ENCODE assay signal across 13 mouse cellular contexts in genomic region chr2:12325868-12326267, GRCm38 (mm10). TPM values are rescaled to one million over a fixed set of nuclear protein-coding genes. Genes with fewer than 3 reads are reported as not detected.
A peak's percentile ranks its signal among the peaks of the same experiment; 100 is the strongest.
DNase-seq lines count a peak whose midpoint lies in the region; ATAC-seq and TF ChIP-seq lines count a peak whose summit lies in the region.
"Had no signal": no experiment of that assay in that cellular context is flagged by ENCODE, and none has a peak within 500 bp of the region (broad histone marks: within the 10 kb centered on the region; RNA-seq: fewer than 3 reads in every experiment).

No protein-coding gene starts in this region.

- no peak overlapping the region for H3K9ac ChIP-seq in heart, embryonic 11.5 days (ENCODE audit: low read depth, low read length)
- H3K9ac ChIP-seq in lung, postnatal 0 days (replicated peaks; ENCODE audit: low read depth) = no peak overlapping the region
- no peak overlapping the region for H3K9ac ChIP-seq in heart, embryonic 16.5 days (ENCODE audit: low read length)

- H3K36me3 ChIP-seq in heart, embryonic 11.5 days (ENCODE audit: control insufficient read depth, insufficient read depth, low read length) = no peaks in the 10 kb centered on the region
- no peaks in the 10 kb centered on the region for H3K36me3 ChIP-seq in lung, postnatal 0 days (ENCODE audit: insufficient read depth, low read length)
- no peaks in the 10 kb centered on the region for H3K36me3 ChIP-seq in heart, embryonic 16.5 days (ENCODE audit: control insufficient read depth, insufficient read depth)

- no peak for TF ChIP-seq CTCF in lung, postnatal 0 days (IDR thresholded peaks at IDR 0.05)

- H3K9me3 ChIP-seq in heart, embryonic 11.5 days (replicated peaks; ENCODE audit: control insufficient read depth, low read length) = no peaks in the 10 kb centered on the region
- no peaks in the 10 kb centered on the region for H3K9me3 ChIP-seq in lung, postnatal 0 days (ENCODE audit: low read length)
- H3K9me3 ChIP-seq in heart, embryonic 16.5 days (replicated peaks; ENCODE audit: control insufficient read depth, low read length) = no peaks in the 10 kb centered on the region

- intact Hi-C loops in left cerebral cortex, postnatal 36 days (cut with DNase I) = no loop called here

- no peak overlapping the region for H3K4me2 ChIP-seq in heart, embryonic 11.5 days
- H3K4me2 ChIP-seq in lung, postnatal 0 days (replicated peaks; ENCODE audit: low read depth, low read length) = no peak overlapping the region
- H3K4me2 ChIP-seq in heart, embryonic 16.5 days (ENCODE audit: low read depth, low read length) = no peak overlapping the region

- DNase-seq in heart, adult 8-10 months (ENCODE audit: low spot score) = peak; percentile 54
- DNase-seq in lung, postnatal 0 days (ENCODE audit: low spot score) = no peak
- no peak for DNase-seq in lung, postnatal 4 days
- no peak for DNase-seq in left cerebral cortex, postnatal 36 days (ENCODE audit: low spot score in 2 of 2)
- DNase-seq in spleen, postnatal 10 days (ENCODE audit: low spot score in 2 of 2) = no peak
- DNase-seq: embryo, embryonic 11 days; kidney, adult 2 months; kidney, postnatal 25 days; midbrain, embryonic 14.5 days had no signal

- ATAC-seq in heart, embryonic 11.5 days (replicated peaks; ENCODE audit: insufficient number of reproducible peaks, low FRiP score, low TSS enrichment) = no peak
- ATAC-seq in lung, postnatal 0 days = no peak
- ATAC-seq in heart, embryonic 16.5 days (replicated peaks; ENCODE audit: extremely low read depth, insufficient read depth, low FRiP score) = no peak
- ATAC-seq: forebrain, embryonic 16.5 days had no signal

- WGBS in heart, embryonic 11.5 days (ENCODE audit: insufficient replicate concordance) = 79% methylated on average over 2 of the region's 2 CpGs
- WGBS in lung, postnatal 0 days = 71% methylated on average over 2 of the region's 2 CpGs
- 74% methylated on average over 2 of the region's 2 CpGs for WGBS in heart, embryonic 16.5 days

- H3K27me3 ChIP-seq in heart, embryonic 11.5 days (ENCODE audit: control insufficient read depth, insufficient read depth, low read length) = no peaks in the 10 kb centered on the region
- H3K27me3 ChIP-seq in lung, postnatal 0 days (replicated peaks; ENCODE audit: insufficient read depth, low read length) = no peaks in the 10 kb centered on the region
- no peaks in the 10 kb centered on the region for H3K27me3 ChIP-seq in heart, embryonic 16.5 days (ENCODE audit: control insufficient read depth, insufficient read depth, low read length)

- no peak for TF ChIP-seq EP300 in lung, postnatal 0 days (IDR thresholded peaks at IDR 0.05)

- H3K4me3 ChIP-seq in heart, embryonic 11.5 days (ENCODE audit: low read depth, low read length) = no peak overlapping the region
- H3K4me3 ChIP-seq in lung, postnatal 0 days (ENCODE audit: low read depth, low read length) = no peak overlapping the region
- H3K4me3 ChIP-seq in heart, embryonic 16.5 days (ENCODE audit: low read length) = no peak overlapping the region
- H3K4me3 ChIP-seq: erythroblast, embryonic 14.5 days had no signal

- no peak overlapping the region for H3K27ac ChIP-seq in heart, embryonic 11.5 days (ENCODE audit: low read depth, low read length)
- H3K27ac ChIP-seq in lung, postnatal 0 days (ENCODE audit: low read length) = peak overlapping the region; percentile 38; the same call in 1 of the 2 replicates
- peak overlapping the region; percentile 70 for H3K27ac ChIP-seq in heart, embryonic 16.5 days (ENCODE audit: low read length)

- H3K4me1 ChIP-seq in heart, embryonic 11.5 days (ENCODE audit: control insufficient read depth, insufficient read depth, low read length) = peaks cover 3% of the 10 kb centered on the region; the same call in 1 of the 2 replicates
- H3K4me1 ChIP-seq in lung, postnatal 0 days (ENCODE audit: insufficient read depth, low read depth, low read length) = no peaks in the 10 kb centered on the region; the same call in 1 of the 2 replicates
- H3K4me1 ChIP-seq in heart, embryonic 16.5 days (ENCODE audit: control insufficient read depth, insufficient read depth, low read length) = peaks cover 14% of the 10 kb centered on the region

RNA-seq across cellular contexts. Expression of gene Itga8, which starts 24.1 kb away (rescaled TPM):
- total RNA-seq in heart, adult 8-10 months (2022) = 1 to 10 TPM; 2.8 to 7.7 (median 3.9) TPM
- polyA plus RNA-seq in heart, embryonic 11.5 days (2014; fragmentation: Nextera tagmentation; extraction: Ambion mirVana) = 6.4 and 7.8 TPM in 2 replicates
- polyA plus RNA-seq in lung, postnatal 0 days (2015; fragmentation: Nextera tagmentation; extraction: Ambion mirVana) = 20.0 and 20.2 TPM in 2 replicates
- 8.9 and 12.4 TPM in 2 replicates for polyA plus RNA-seq in heart, embryonic 16.5 days (2015; fragmentation: Nextera tagmentation; extraction: Ambion mirVana)
- total RNA-seq in left cerebral cortex, postnatal 36 days (2021) = 10 to 100 TPM in 1 of 2 experiments, 1 to 10 TPM in 1; 7.2 to 10.9 TPM
- polyA plus RNA-seq: erythroblast, embryonic 14.5 days had no signal
